Comparison of ENCODE assay signal across 30 mouse cellular contexts in genomic region chr6:121453776-121454175, GRCm38 (mm10). TPM values are rescaled to one million over a fixed set of nuclear protein-coding genes. Genes with fewer than 3 reads are reported as not detected.
DNase-seq lines count a peak whose midpoint lies in the region; ATAC-seq and TF ChIP-seq lines count a peak whose summit lies in the region.
"Had no signal": no experiment of that assay in that cellular context is flagged by ENCODE, and none has a peak within 500 bp of the region (broad histone marks: within the 10 kb centered on the region; RNA-seq: fewer than 3 reads in every experiment).

No protein-coding gene starts in this region.

- 26% methylated on average over 7 of the region's 7 CpGs for WGBS in embryonic facial prominence, embryonic 14.5 days
- WGBS in midbrain, embryonic 14.5 days, result 31% methylated on average over 7 of the region's 7 CpGs
- WGBS in heart, embryonic 11.5 days (ENCODE audit: insufficient replicate concordance), result 55% methylated on average over 7 of the region's 7 CpGs

- peaks cover 10% of the 10 kb centered on the region; the same call in 1 of the 2 replicates for H3K4me1 ChIP-seq in embryonic facial prominence, embryonic 14.5 days (ENCODE audit: control insufficient read depth, insufficient read depth, low read length)
- H3K4me1 ChIP-seq in midbrain, embryonic 14.5 days (ENCODE audit: control insufficient read depth, insufficient read depth, low read length), result peaks cover 37% of the 10 kb centered on the region
- no peaks in the 10 kb centered on the region for H3K4me1 ChIP-seq in heart, embryonic 11.5 days (ENCODE audit: control insufficient read depth, insufficient read depth, low read length)
- H3K4me1 ChIP-seq: lung, embryonic 15.5 days had no signal

- H3K9me3 ChIP-seq in embryonic facial prominence, embryonic 14.5 days (ENCODE audit: control insufficient read depth, low read length), result no peaks in the 10 kb centered on the region
- no peaks in the 10 kb centered on the region for H3K9me3 ChIP-seq in midbrain, embryonic 14.5 days (ENCODE audit: control insufficient read depth, low read length)
- no peaks in the 10 kb centered on the region for H3K9me3 ChIP-seq in heart, embryonic 11.5 days (replicated peaks; ENCODE audit: control insufficient read depth, low read length)
- H3K9me3 ChIP-seq: embryonic facial prominence, embryonic 13.5 days; limb, embryonic 13.5 days; lung, embryonic 15.5 days had no signal

- intact Hi-C loops in left cerebral cortex, adult 2 months (cut with DNase I), result no loop called here

- TF ChIP-seq CTCF in layer of hippocampus, adult 2 months (conservative IDR thresholded peaks at IDR 0.05), result no peak
- no peak for TF ChIP-seq CTCF in left cerebral cortex, adult 2 months (IDR thresholded peaks at IDR 0.05)

- H3K27me3 ChIP-seq in embryonic facial prominence, embryonic 14.5 days (replicated peaks; ENCODE audit: control insufficient read depth, insufficient read depth, low read length), result 0 out of 2 replicates have a peak, but pooled peaks cover 4% of the 10 kb centered on the region
- no peaks in the 10 kb centered on the region for H3K27me3 ChIP-seq in midbrain, embryonic 14.5 days (ENCODE audit: control insufficient read depth, insufficient read depth, low read length)
- H3K27me3 ChIP-seq in heart, embryonic 11.5 days (ENCODE audit: control insufficient read depth, insufficient read depth, low read length), result peaks cover 11% of the 10 kb centered on the region; the same call in 1 of the 2 replicates
- H3K27me3 ChIP-seq: lung, embryonic 15.5 days had no signal

- no peak overlapping the region for H3K4me3 ChIP-seq in layer of hippocampus, adult 2 months
- no peak overlapping the region for H3K4me3 ChIP-seq in embryonic facial prominence, embryonic 14.5 days (ENCODE audit: low read depth, low read length)
- H3K4me3 ChIP-seq in midbrain, embryonic 14.5 days (replicated peaks; ENCODE audit: low read depth, low read length), result no peak overlapping the region
- H3K4me3 ChIP-seq in heart, embryonic 11.5 days (ENCODE audit: low read depth, low read length), result no peak overlapping the region
- H3K4me3 ChIP-seq in left cerebral cortex, adult 2 months, result no peak overlapping the region
- H3K4me3 ChIP-seq: embryonic facial prominence, embryonic 13.5 days; erythroblast, embryonic 14.5 days; heart, adult 2 months; limb, embryonic 13.5 days; lung, embryonic 15.5 days had no signal

- H3K36me3 ChIP-seq in embryonic facial prominence, embryonic 14.5 days (ENCODE audit: control insufficient read depth, insufficient read depth, low read length), result no peaks in the 10 kb centered on the region
- no peaks in the 10 kb centered on the region for H3K36me3 ChIP-seq in midbrain, embryonic 14.5 days (ENCODE audit: control insufficient read depth, insufficient read depth, low read length)
- no peaks in the 10 kb centered on the region for H3K36me3 ChIP-seq in heart, embryonic 11.5 days (ENCODE audit: control insufficient read depth, insufficient read depth, low read length)
- H3K36me3 ChIP-seq: embryonic facial prominence, embryonic 13.5 days; limb, embryonic 13.5 days; lung, embryonic 15.5 days had no signal

- no peak for DNase-seq in layer of hippocampus, adult 2 months (ENCODE audit: low spot score in 2 of 2)
- DNase-seq in layer of hippocampus, postnatal 36 days, result no peak
- no peak for DNase-seq in embryonic facial prominence, embryonic 14.5 days (ENCODE audit: low spot score)
- no peak for DNase-seq in midbrain, embryonic 14.5 days
- no peak for DNase-seq in left cerebral cortex, adult 9 months (ENCODE audit: low spot score in 2 of 2)
- DNase-seq in left cerebral cortex, adult 2 months (ENCODE audit: extremely low spot score in 1 of 2, low spot score in 2 of 2), result no peak
- DNase-seq: adrenal gland, postnatal 14 days; cerebellum, adult 11 months; cerebellum, adult 9-10 months; cerebellum, postnatal 36 days; heart, adult 2 months; heart, postnatal 14 days; kidney, adult 8-10 months; kidney, postnatal 4 days; lung, postnatal 36 days; right cerebral cortex, adult 18-20 months; thymus, adult 2 months; thymus, postnatal 4 days had no signal

- 0 out of 2 replicates have a peak overlapping the region, but pooled peaks have one; percentile 60 for H3K27ac ChIP-seq in layer of hippocampus, adult 2 months
- no peak overlapping the region for H3K27ac ChIP-seq in embryonic facial prominence, embryonic 14.5 days (replicated peaks; ENCODE audit: low read depth, low read length)
- H3K27ac ChIP-seq in midbrain, embryonic 14.5 days (replicated peaks; ENCODE audit: low read depth, low read length), result peak overlapping the region; percentile 62; the same call in 1 of the 2 replicates
- H3K27ac ChIP-seq in heart, embryonic 11.5 days (ENCODE audit: low read depth, low read length), result no peak overlapping the region
- H3K27ac ChIP-seq in left cerebral cortex, adult 2 months, result no peak overlapping the region
- H3K27ac ChIP-seq: embryonic facial prominence, embryonic 13.5 days; heart, adult 2 months; kidney, postnatal 0 days; limb, embryonic 13.5 days; lung, embryonic 15.5 days had no signal

- H3K9ac ChIP-seq in embryonic facial prominence, embryonic 14.5 days (ENCODE audit: low read depth, low read length), result no peak overlapping the region
- H3K9ac ChIP-seq in midbrain, embryonic 14.5 days (replicated peaks; ENCODE audit: low read length), result 0 out of 2 replicates have a peak overlapping the region, but pooled peaks have one; percentile 14
- no peak overlapping the region for H3K9ac ChIP-seq in heart, embryonic 11.5 days (ENCODE audit: low read depth, low read length)
- H3K9ac ChIP-seq: embryonic facial prominence, embryonic 13.5 days; limb, embryonic 13.5 days; lung, embryonic 15.5 days had no signal

- no peak for ATAC-seq in embryonic facial prominence, embryonic 14.5 days (ENCODE audit: low read depth)
- no peak for ATAC-seq in midbrain, embryonic 14.5 days (ENCODE audit: low FRiP score, low TSS enrichment)
- ATAC-seq in heart, embryonic 11.5 days (replicated peaks; ENCODE audit: insufficient number of reproducible peaks, low FRiP score, low TSS enrichment), result no peak
- ATAC-seq: CD4-positive, CD25-positive, alpha-beta regulatory T cell, adult 4 months; intestine, embryonic 16.5 days had no signal

- H3K4me2 ChIP-seq in embryonic facial prominence, embryonic 14.5 days (ENCODE audit: low read depth, low read length), result peak overlapping the region; percentile 2; the same call in 1 of the 2 replicates
- H3K4me2 ChIP-seq in midbrain, embryonic 14.5 days (ENCODE audit: low read length), result no peak overlapping the region
- H3K4me2 ChIP-seq in heart, embryonic 11.5 days, result no peak overlapping the region
- H3K4me2 ChIP-seq: embryonic facial prominence, embryonic 13.5 days; limb, embryonic 13.5 days; liver, embryonic 11.5 days; lung, embryonic 15.5 days had no signal

RNA-seq across cellular contexts. Expression of gene Iqsec3, which starts 19.7 kb away (rescaled TPM):
- 100 to 1,000 TPM; 135 TPM for total RNA-seq in layer of hippocampus, adult 2 months (2021)
- 100 to 1,000 TPM; 120 to 131 TPM for total RNA-seq in layer of hippocampus, postnatal 36 days (2021)
- polyA plus RNA-seq in embryonic facial prominence, embryonic 14.5 days (2014; fragmentation: Nextera tagmentation; extraction: Ambion mirVana), result 0.39 and 0.51 TPM in 2 replicates
- 11.2 and 11.6 TPM in 2 replicates for polyA plus RNA-seq in midbrain, embryonic 14.5 days (2014; fragmentation: Nextera tagmentation; extraction: Ambion mirVana)
- 0.04 TPM in 1 of 2 replicates, not detected in the other for polyA plus RNA-seq in heart, embryonic 11.5 days (2014; fragmentation: Nextera tagmentation; extraction: Ambion mirVana)
- 100 to 1,000 TPM; 116 to 121 TPM for total RNA-seq in left cerebral cortex, adult 2 months (2021)
- total RNA-seq: megakaryocyte, adult 5-6 weeks had no signal
- polyA plus RNA-seq: CD4-positive, CD25-positive, alpha-beta regulatory T cell, adult 4 months; erythroblast, embryonic 14.5 days; heart, embryonic 14.5 days; liver, embryonic 16.5 days had no signal

Comparison
In these comparisons a context has a peak if more than half of its experiments do, and no peak if none do; other contexts are left out.
1. H3K27ac ChIP-seq: peak in layer of hippocampus, adult 2 months (single experiment) and midbrain, embryonic 14.5 days (single experiment); none in embryonic facial prominence, embryonic 14.5 days (single experiment), heart, embryonic 11.5 days (single experiment) and left cerebral cortex, adult 2 months (single experiment).